Mouse (Mus musculus) ES-Bruce4 (cell line): ENCODE measurements around the gene Grap. TPM values are rescaled to one million over a fixed set of nuclear protein-coding genes. Genes with fewer than 3 reads are reported as not detected.

ENCODE experiments used
- H3K27ac ChIP-seq: 2 replicates; pipeline ENCODE4 v1.5.1; 2012; ENCODE audit warnings: low read length, inconsistent platforms; ENCODE audit not compliant: insufficient read depth
- H3K27me3 ChIP-seq: 2 replicates; pipeline ENCODE4 v1.6.1; 2012; ENCODE audit warnings: mild to moderate bottlenecking, low read length, inconsistent platforms; ENCODE audit not compliant: control insufficient read depth, poor library complexity, insufficient read depth, severe bottlenecking
- H3K36me3 ChIP-seq: 2 replicates; pipeline ENCODE4 v1.6.1; 2012; ENCODE audit warnings: inconsistent platforms, mild to moderate bottlenecking, low read length, moderate library complexity; ENCODE audit not compliant: control insufficient read depth, poor library complexity, insufficient read depth, severe bottlenecking
- H3K4me1 ChIP-seq: one replicate; pipeline ENCODE4 v1.8.1; 2011; ENCODE audit warnings: low read length; ENCODE audit not compliant: control insufficient read depth, insufficient read depth
- H3K4me3 ChIP-seq: 2 replicates; pipeline ENCODE4 v1.5.1; 2011; ENCODE audit warnings: low read depth, mild to moderate bottlenecking, low read length
- H3K9ac ChIP-seq: 2 replicates; pipeline ENCODE4 v1.6.1; 2012; ENCODE audit warnings: low read depth, mild to moderate bottlenecking, inconsistent platforms; ENCODE audit not compliant: poor library complexity, severe bottlenecking
- H3K9me3 ChIP-seq: replicated peaks from 2 replicates; pipeline ENCODE4 v1.6.1; 2012; ENCODE audit warnings: mild to moderate bottlenecking, low read length, inconsistent platforms; ENCODE audit not compliant: control insufficient read depth, poor library complexity, insufficient read depth, severe bottlenecking
- CTCF ChIP-seq: IDR thresholded peaks from one replicate; pipeline ENCODE4 v1.8.1; 2011; ENCODE audit warnings: low read depth, low read length
- EP300 ChIP-seq: IDR thresholded peaks from 2 replicates; pipeline ENCODE4 v1.6.1; 2011; ENCODE audit warnings: low read depth, low read length; ENCODE audit not compliant: insufficient read depth
- POLR2A ChIP-seq: IDR thresholded peaks from one replicate; pipeline ENCODE4 v1.8.1; 2011; ENCODE audit warnings: low read length; ENCODE audit not compliant: insufficient read depth
- polyA plus RNA-seq: library from polyadenylated mRNA; stranded (reverse); fragments of >200 nt; gene quantifications from 2 replicates; pipeline ENCODE4 v1.2.4, GENCODE M21; 2011; ENCODE audit warnings: low read depth; ENCODE audit not compliant: missing spikeins, insufficient read depth, insufficient read length

Gene Grap
- polyA plus RNA-seq, 1 experiment: not detected

DNA sequence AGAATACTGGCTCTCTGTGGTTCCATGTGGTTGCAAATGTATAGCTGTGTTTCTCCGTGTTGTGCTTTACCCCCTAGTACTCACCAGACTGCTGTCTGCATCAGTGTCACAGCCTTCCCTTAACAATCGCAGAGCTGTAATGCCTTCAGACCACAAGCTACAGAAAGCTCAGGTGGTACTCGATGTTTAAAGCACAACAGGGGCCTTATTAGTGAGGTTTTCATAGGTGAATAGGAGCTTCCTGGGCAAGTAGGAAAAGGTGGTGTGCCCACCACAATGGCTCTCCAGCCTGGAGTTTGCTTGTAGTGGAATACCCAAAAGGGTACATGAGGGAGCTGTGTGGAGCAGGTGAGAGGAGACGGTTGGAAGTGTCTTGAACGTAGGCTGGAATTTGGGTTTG lies 849 bp upstream of the Grap start:
- H3K27me3 ChIP-seq: no peaks in the 10 kb centered on the region
- TF ChIP-seq POLR2A (no peak), CTCF (no peak)
- H3K4me3 ChIP-seq: no peak overlapping the region
- H3K36me3 ChIP-seq: no peaks in the 10 kb centered on the region
- no peaks in the 10 kb centered on the region for H3K4me1 ChIP-seq
- H3K9me3 ChIP-seq: no peaks in the 10 kb centered on the region
- H3K27ac ChIP-seq: no peak overlapping the region
- H3K9ac ChIP-seq: no peak overlapping the region

DNA sequence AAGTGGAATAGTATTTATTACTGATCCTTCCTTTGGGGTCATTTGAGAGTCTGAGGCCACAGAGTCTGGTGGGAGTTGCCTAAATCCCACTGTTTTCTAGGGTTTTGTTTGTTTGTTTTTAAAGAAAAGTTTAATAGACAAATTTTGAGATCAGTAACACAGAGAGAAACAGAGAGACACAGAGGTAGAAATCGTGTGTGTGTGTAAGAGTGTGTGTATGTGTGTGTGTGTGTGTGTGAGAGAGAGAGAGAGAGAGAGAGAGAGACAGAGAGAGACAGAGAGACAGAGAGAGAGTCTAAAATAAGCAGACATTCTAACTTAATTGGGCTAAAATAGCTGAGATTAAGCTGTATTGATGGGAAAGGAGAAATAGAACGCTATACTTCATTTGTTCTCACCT lies 503 bp downstream of the Grap start:
- no peak for TF ChIP-seq EP300
- TF ChIP-seq POLR2A: no peak
- TF ChIP-seq CTCF: no peak
- H3K9me3 ChIP-seq: no peaks in the 10 kb centered on the region
- H3K4me1 ChIP-seq: no peaks in the 10 kb centered on the region
- no peaks in the 10 kb centered on the region for H3K27me3 ChIP-seq
- no peak overlapping the region for H3K9ac ChIP-seq
- no peak overlapping the region for H3K27ac ChIP-seq
- no peak overlapping the region for H3K4me3 ChIP-seq
- no peaks in the 10 kb centered on the region for H3K36me3 ChIP-seq

- Histone ChIP-seq H3K9me3 (no peaks in the 10 kb centered on the region), H3K9ac (no peak overlapping the region), H3K36me3 (no peaks in the 10 kb centered on the region), H3K27ac (no peak overlapping the region), H3K4me3 (no peak overlapping the region), H3K4me1 (no peaks in the 10 kb centered on the region), H3K27me3 (no peaks in the 10 kb centered on the region)
- no peak for TF ChIP-seq CTCF
- no peak for TF ChIP-seq POLR2A
- TF ChIP-seq EP300: no peak
Measured at GRCm38 (mm10) chr11:61654786-61655311, 1.8 kb downstream of the Grap start.

DNA sequence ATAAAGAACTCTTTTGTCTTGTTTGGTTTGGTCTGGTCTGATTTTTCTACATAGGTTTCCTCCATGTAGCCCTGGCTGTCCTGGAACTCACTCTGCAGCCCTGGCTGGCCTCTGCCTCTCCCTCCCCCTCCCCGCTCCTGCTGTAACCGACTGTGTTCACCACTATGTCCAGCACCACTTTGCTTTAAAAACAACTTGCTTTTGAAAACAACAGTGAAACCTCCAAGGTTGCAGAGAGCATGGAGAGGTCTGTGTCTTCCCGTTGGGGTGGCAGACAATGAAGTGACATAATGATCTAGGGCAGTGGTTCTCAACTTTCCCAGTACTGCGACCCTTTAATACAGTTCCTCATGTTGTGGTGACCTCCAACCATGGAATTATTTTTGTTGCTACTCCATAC lies 2.6 kb downstream of the Grap start:
- Histone ChIP-seq H3K27me3 (no peaks in the 10 kb centered on the region), H3K4me3 (no peak overlapping the region), H3K4me1 (no peaks in the 10 kb centered on the region), H3K36me3 (no peaks in the 10 kb centered on the region), H3K9me3 (no peaks in the 10 kb centered on the region), H3K27ac (no peak overlapping the region), H3K9ac (no peak overlapping the region)
- TF ChIP-seq CTCF: no peak
- TF ChIP-seq POLR2A: no peak
- TF ChIP-seq EP300: no peak

- no peaks in the 10 kb centered on the region for H3K4me1 ChIP-seq
- TF ChIP-seq CTCF (no peak), POLR2A (no peak), EP300 (no peak)
- no peaks in the 10 kb centered on the region for H3K27me3 ChIP-seq
- no peak overlapping the region for H3K27ac ChIP-seq
- no peaks in the 10 kb centered on the region for H3K9me3 ChIP-seq
- no peak overlapping the region for H3K9ac ChIP-seq
- H3K36me3 ChIP-seq: no peaks in the 10 kb centered on the region
- no peak overlapping the region for H3K4me3 ChIP-seq
Measured at GRCm38 (mm10) chr11:61656148-61656850, 3.2 kb downstream of the Grap start.

DNA sequence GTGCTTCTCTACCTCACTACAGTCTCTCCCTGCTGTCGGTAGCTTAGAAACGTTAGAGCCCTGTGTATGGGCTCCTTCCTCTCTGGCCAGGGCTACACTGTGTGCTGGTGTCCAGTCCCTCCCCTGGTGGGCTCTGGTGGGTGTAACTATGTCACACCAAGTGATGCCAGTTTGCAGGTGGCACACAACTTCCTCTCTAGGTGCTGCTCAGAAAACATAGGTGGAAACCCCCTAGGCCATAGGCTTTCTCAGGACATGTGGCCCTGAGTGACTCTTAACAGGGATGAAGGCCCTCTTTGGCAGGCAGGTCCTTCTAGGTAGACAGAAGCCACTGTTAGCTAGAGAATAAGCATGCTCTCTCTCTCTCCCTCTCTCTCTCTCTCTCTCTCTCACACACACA lies 4.4 kb downstream of the Grap start:
- TF ChIP-seq CTCF (no peak), EP300 (no peak), POLR2A (no peak)

More for the DNA sequence above, 4.4 kb downstream of the Grap start:
- Histone ChIP-seq H3K4me1 (no peaks in the 10 kb centered on the region), H3K27ac (no peak overlapping the region), H3K27me3 (no peaks in the 10 kb centered on the region), H3K36me3 (no peaks in the 10 kb centered on the region), H3K4me3 (no peak overlapping the region), H3K9me3 (no peaks in the 10 kb centered on the region), H3K9ac (no peak overlapping the region)
